Mouse (Mus musculus) adrenal gland, postnatal 36 days (tissue): ENCODE results near the gene Prkcz. TPM values are rescaled to one million over a fixed set of nuclear protein-coding genes. Genes with fewer than 3 reads are reported as not detected.

ENCODE experiments used
- DNase-seq, 2 experiments: peaks; one replicate each; pipeline ENCODE4 v3.0.0; 2021; ENCODE audit warnings: mixed read lengths in 1 of 2
- total RNA-seq, 2 experiments: library from RNA; stranded (reverse); gene quantifications; 2 replicates each; pipeline ENCODE4 v1.2.3; 2021

Gene Prkcz
- total RNA-seq, 2 experiments from 2014 or later, result 3.4 to 4.3 TPM

GRCm38 (mm10) chr4:155308679-155309078, 52.5 kb downstream of the Prkcz start:
- DNase-seq, result no peak

GRCm38 (mm10) chr4:155308068-155308467, 53.1 kb downstream of the Prkcz start:
- peak; percentile 80 to 90 for DNase-seq

- DNase-seq, result no peak
Measured at GRCm38 (mm10) chr4:155307591-155307990, 53.6 kb downstream of the Prkcz start.

GRCm38 (mm10) chr4:155306356-155307242, 54.6 kb downstream of the Prkcz start:
- DNase-seq, result no peak

GRCm38 (mm10) chr4:155305531-155306031, 55.6 kb downstream of the Prkcz start:
- no peak for DNase-seq

- no peak for DNase-seq
Measured at GRCm38 (mm10) chr4:155304508-155305096, 56.6 kb downstream of the Prkcz start.

GRCm38 (mm10) chr4:155301965-155302364, 59.2 kb downstream of the Prkcz start:
- DNase-seq, result no peak

- no peak for DNase-seq
Measured at GRCm38 (mm10) chr4:155301098-155301447, 60.1 kb downstream of the Prkcz start.

GRCm38 (mm10) chr4:155300421-155301097, 60.6 kb downstream of the Prkcz start:
- no peak for DNase-seq

- no peak for DNase-seq
Measured at GRCm38 (mm10) chr4:155298826-155299225, 62.3 kb downstream of the Prkcz start.

GRCm38 (mm10) chr4:155297057-155297456, 64.1 kb downstream of the Prkcz start:
- DNase-seq, result peak in 1 of 2 experiments; percentile 25

- no peak for DNase-seq
Measured at GRCm38 (mm10) chr4:155295996-155296395, 65.2 kb downstream of the Prkcz start.

GRCm38 (mm10) chr4:155295026-155295590, 66.1 kb downstream of the Prkcz start:
- no peak for DNase-seq

- no peak for DNase-seq
Measured at GRCm38 (mm10) chr4:155294381-155294780, 66.8 kb downstream of the Prkcz start.

GRCm38 (mm10) chr4:155292863-155293262, 68.3 kb downstream of the Prkcz start:
- no peak for DNase-seq

GRCm38 (mm10) chr4:155290045-155290444, 71.1 kb downstream of the Prkcz start:
- no peak for DNase-seq

GRCm38 (mm10) chr4:155288586-155288985, 72.6 kb downstream of the Prkcz start:
- no peak for DNase-seq

- no peak for DNase-seq
Measured at GRCm38 (mm10) chr4:155287713-155288112, 73.4 kb downstream of the Prkcz start.

GRCm38 (mm10) chr4:155286090-155286489, 75.1 kb downstream of the Prkcz start:
- no peak for DNase-seq

GRCm38 (mm10) chr4:155284521-155285379, 76.4 kb downstream of the Prkcz start:
- DNase-seq, result peak in 1 of 2 experiments; percentile 45

- DNase-seq, result no peak
Measured at GRCm38 (mm10) chr4:155283585-155283984, 77.6 kb downstream of the Prkcz start.
